Mouse (Mus musculus) left cerebral cortex, adult 8-10 months (tissue): ENCODE results near the gene Smim20. TPM values are rescaled to one million over a fixed set of nuclear protein-coding genes. Genes with fewer than 3 reads are reported as not detected.
A peak's percentile ranks its signal among the peaks of the same experiment; 100 is the strongest.

Experiments used
- DNase-seq, 2 experiments: peaks; one replicate each; pipeline ENCODE4 v3.0.0; 2022; ENCODE audit warnings: low spot score in 2 of 2
- total RNA-seq, 4 experiments: library from RNA; stranded (reverse); gene quantifications; 2 replicates each; pipeline ENCODE4 v1.2.4; 2022

Smim20 gene
- total RNA-seq, 4 experiments from 2014 or later = 38.0 to 43.3 (median 40.1) TPM

DNA sequence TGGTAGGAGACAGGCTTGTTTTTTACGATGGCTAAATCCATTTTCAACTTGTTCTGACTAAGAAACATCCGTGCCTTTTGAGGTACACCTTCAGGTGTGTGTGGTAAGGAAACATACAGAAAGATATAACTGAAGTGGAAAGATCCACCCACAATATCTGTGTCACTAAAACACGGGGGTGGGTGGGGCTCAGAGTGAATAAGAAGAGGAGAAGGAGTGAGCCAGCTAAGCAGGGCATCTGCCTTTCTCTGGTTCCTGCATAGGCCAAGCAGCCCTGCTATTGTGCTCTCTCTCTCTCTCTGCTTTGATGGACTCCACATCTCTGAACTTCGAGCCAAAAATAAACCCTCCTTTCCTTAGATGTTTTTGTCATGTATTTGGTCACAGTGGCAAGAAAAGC is 38.1 kb downstream of the Smim20 start:
- peak in 1 of 2 experiments; percentile 32 for DNase-seq

DNA sequence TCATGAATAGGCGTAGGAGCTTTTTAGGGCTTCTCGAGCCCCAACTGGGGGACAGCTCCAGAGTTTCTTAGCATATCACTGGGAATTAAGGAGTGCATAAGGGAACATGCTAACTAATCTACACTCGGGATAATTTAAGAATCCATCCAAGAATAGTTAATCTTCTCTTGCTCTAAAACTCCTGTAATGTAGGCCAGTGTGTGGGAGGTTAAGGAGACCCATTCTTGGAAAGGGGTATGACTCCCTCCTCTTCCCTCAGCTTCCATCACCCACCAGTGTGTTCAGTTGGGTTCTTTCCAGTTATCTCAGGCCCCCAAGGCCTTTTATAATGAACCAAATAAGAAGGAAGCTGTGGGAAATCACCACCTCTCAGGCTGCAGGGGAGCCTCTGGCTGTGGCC is 40.0 kb downstream of the Smim20 start:
- DNase-seq = no peak

DNA sequence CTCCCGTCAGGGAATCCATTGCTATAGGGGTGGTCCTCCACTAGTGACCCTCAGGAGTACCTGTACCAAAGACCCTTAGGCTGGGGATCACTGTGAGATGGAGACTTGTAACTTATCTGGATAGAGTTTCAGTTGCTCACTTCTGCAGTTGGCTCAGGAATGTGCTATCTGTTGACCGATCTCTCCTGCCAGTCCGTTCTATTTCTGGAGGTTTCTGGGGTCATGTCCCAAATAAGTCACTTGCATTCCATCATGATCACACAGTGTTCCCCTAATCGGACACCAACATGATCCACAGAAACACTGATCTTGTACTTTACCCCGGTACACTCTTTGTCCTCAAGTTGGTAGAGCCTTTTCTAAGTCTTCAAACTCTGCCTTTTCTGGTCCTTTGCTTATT is 40.6 kb downstream of the Smim20 start:
- no peak for DNase-seq

DNA sequence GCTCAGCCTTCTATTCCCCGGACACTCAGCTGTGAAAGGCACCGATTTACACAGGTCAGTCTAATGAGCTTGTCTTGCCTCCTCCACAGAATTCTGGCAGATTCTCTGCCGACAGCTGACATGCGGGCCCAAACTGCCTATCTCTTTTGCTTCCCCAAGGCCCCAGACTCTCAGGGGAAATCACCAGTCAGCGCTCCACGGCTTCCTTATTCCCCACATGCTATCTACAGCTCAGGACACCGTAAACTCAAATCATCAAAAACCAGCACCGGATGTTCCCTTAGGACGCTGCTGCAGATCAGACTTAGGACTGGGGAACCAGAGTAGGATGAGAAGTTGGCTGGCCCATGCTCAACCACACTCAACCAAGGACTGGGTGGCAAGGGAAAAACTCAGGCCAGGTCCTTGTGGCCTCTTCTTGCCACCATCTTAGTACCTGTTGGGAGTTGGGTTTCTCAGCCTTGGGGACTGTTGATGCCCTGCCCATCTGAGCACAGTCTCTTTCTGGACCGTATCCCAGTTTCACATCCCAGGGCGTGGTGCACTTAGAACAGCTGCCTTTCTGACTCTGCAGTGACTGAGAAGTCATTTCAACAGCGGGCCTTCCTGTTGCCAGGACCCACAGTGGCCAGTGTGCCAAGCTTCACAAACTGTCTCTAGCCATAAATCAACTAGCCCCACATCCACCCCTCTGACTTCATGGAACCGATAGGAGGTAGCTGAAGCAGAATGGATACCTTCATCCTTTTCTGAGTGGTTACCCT is 47.7 kb downstream of the Smim20 start:
- no peak for DNase-seq

DNA sequence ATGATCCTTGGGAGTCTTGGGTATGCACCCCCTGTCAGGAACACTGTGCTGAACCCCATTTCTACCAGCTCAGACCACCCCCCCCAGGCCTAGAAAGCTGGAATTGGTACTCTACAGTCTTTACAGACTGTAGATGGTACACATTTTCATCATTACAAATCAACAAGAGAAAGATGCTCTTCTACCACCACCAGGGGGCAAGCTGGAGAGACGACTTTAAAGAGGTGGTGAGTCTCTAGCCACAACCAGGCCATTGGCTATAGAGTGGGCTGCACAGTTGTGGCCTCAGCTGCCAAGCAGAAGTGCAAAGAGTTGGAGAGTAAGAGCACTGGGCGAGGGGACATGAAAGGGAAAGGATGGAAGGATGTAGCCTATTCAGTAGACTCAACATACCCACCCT is 48.9 kb downstream of the Smim20 start:
- no peak for DNase-seq

DNA sequence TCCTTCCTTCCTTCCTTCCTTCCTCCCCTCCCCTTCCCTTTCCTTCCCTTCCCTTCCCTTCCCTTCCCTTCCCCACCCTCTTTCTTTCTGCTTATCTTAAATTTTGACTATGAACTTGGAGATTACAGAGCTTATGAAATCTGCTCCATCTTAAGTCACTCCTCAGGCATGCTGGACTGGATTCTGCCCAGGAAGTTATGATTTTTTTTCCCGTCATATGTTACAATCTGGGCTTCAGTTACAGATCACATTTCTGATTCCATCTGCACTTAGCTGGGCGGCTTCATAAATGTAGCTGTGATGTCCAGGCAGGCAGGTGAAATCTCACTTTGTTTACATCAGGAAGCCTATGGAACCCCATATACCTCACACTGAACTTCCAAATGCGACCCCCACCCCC is 50.5 kb downstream of the Smim20 start:
- DNase-seq = no peak

DNA sequence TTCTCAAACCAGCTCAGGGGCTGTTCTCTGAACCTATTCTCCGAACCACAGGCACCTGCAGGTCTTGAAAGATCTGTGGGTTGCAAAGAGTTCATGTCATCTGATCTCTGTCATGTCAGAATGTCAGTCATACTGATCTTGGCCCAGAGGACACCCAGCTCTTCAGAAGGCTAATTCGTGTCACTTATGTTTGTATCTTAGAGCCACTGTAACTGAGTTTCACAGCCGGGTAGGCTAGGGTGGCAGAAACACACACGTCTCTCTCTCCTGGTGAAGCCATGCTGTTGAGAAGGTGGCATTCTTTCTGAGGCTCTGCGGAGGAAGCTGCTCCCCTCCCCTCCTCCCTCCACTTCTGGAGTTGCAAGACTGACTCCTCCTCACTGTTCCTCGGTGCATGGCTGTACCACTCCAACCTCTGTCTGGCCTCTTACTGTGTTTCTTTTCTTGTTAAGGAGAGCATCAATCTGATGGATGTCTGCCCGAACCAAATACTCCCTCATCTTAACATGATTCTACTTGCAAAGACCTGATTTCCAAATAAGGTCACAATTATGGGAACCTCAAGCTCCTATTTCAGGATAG is 51.1 kb downstream of the Smim20 start:
- no peak for DNase-seq

DNA sequence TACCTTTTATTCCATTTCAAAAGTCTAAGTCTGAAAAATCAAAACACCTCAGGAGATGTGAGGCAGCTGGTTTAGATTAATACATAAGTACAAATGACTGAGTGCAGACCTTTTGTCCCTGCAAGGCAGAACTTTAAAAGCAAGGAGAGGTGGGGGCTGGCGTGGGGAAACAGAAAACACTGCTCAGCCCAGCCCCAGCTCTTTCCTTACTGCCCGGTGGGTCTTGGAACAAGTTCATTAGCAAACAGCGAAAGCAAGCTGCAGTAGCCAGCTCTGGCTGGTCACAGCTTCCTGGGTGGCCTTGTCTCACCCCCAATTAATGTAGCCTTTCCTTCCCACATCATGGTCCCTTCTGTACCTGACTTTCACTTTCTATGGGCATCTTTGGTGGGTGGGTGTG is 53.4 kb downstream of the Smim20 start:
- DNase-seq = no peak

DNA sequence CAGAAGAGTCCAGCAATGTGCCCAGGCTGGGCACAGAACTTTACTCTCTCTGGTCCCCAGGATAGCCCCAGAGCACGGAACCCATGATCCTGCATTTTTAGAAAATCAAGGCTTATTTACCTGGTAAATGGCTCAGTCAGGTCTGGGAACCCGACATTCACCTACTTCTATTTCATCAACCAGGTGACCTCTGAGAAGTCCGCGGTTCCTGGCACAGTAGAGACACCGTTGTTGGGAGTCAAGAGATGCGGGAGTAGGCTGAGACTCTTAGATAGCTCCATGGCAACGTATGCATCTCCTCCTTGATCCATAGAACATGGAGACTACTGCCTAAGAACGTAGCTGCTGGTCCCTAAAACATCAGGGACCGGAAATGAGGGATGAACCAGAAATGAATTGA is 55.0 kb downstream of the Smim20 start:
- DNase-seq = no peak

DNA sequence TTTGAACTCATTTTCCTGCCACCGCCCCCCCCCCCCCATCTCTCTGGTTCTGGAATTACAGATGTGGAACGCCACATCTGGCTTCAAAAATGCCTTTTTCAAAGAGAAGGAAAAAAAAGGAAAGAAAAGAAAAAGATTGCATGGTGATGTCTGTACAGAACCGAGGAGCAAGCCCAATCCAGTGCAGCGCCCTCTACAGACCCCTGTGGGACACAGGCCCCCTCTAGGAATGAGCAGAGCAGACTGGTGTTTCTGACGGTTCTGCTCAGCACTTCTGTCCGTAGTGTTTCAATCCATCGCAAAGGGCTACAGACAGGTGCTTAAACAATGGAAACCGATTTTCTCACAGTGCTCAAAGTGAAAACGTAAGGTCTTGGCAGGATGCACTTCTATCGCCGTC is 55.6 kb downstream of the Smim20 start:
- no peak for DNase-seq

DNA sequence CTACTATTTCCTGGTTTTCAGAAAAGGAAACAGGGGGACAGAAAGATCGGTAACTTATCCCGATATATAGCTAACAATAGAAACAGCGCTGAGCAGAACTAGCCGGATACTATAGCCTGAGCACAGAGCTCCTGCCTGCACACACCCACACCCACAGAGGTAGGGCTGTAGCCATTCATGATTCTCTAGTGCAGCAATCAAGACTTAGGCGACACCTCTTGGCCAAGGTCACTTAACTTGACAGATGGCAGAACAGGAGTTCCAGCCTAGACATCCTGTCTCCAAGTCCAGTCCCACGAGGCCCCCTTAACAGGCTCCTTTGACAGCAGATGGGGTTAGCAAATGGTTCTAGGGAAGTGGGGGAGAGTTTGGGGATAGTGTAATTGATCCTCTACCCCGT is 56.2 kb downstream of the Smim20 start:
- no peak for DNase-seq

DNA sequence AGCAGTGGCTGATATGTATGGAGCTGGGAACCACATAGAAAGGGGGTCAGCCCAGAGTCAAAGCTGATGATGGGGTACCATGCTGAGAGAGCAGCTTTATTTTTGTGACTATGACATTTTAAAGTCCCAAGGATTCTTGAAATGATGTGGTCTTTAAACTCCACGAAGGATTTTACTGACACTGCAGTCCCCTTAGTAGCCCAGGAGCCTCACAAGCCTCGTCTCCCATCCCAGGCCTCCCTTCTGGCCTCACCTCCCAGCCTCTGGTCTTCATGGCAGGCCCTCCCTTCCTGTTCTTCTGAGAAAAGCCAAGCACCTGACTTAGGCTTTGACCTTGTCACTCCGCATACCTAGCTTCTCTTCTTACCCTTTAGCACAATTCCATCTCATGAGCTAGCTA is 57.4 kb downstream of the Smim20 start:
- DNase-seq = no peak

DNA sequence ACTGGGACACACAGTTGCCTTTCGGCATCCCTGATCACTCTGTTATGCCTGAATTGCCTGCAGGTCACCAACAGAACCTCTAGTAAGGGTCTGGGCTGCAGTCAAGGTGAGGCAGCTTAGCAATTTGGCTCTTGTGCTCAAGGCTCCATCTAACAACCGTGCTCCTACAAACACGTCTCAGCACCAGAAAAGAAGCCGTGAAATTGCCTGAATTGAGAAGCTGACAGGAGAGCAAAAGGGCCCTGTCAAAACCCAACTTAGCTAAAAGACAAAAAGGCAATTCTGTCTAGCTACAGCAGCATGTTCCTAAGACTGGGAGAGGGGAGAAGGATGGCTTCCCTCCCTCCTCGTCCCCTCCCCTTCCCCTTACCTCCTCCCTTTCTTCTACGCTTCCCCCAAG is 57.9 kb downstream of the Smim20 start:
- no peak for DNase-seq

DNA sequence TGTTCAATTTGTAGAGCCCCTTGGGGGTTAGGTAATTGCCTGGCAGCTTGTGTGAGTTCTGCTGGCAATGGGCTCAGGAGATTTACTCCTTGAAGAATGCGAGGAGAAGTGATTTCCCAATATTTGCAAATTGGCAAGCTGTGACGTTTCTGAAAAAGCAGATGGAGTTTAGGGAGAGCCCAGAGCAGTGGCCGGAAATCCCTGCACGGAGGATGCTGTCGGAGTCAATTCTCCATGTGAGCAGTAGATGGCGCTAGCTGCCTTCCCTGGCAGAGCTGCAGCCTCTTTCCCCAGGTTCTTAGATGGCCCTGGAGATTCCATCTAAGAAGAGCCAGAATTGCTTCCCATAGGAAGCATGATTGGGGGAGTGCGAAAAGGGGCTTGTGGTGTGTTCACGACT is 59.1 kb downstream of the Smim20 start:
- peak; percentile 40 to 42 for DNase-seq

DNA sequence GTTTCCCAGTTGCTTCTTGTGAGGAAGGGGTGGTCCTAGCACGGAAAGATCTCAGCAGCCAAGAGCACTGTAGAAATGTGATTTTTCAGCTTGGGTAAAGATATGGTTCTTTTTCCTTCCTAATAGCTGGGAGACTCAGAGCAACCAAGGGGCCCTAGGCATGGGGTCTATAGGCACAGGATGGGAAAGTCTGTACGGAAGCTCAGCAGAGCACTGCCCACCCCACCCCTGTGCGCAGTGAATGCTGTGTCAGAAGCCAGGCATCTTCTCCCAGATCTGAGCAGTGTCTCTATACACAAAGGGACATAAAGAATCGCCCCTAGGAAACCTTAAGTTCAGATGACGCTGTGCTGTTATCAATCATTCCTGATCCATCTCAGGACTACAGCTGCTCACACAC is 59.6 kb downstream of the Smim20 start:
- DNase-seq = no peak

Other genes with a start within 250 kb of the Smim20 start
- gene Slc34a2, start 229.0 kb upstream of the Smim20 start, total RNA-seq = under 1 TPM in 1 of 4 experiments, not detected in 3; 0.11 TPM
- gene Sel1l3, start 53.2 kb upstream of the Smim20 start, total RNA-seq = 10 to 100 TPM; 55.6 to 65.4 (median 56.4) TPM
- 10 to 100 TPM; 24.7 to 33.8 (median 28.9) TPM for gene Rbpj, start 199.1 kb downstream of the Smim20 start, total RNA-seq